Mouse (Mus musculus): ENCODE data around the gene Nos3. TPM values are rescaled to one million over a fixed set of nuclear protein-coding genes. Genes with fewer than 3 reads are reported as not detected.
A peak's percentile ranks its signal among the peaks of the same experiment; 100 is the strongest.

Gene Nos3
- polyA plus RNA-seq, 1 experiment from 2014 or later: 12.8 TPM

DNA sequence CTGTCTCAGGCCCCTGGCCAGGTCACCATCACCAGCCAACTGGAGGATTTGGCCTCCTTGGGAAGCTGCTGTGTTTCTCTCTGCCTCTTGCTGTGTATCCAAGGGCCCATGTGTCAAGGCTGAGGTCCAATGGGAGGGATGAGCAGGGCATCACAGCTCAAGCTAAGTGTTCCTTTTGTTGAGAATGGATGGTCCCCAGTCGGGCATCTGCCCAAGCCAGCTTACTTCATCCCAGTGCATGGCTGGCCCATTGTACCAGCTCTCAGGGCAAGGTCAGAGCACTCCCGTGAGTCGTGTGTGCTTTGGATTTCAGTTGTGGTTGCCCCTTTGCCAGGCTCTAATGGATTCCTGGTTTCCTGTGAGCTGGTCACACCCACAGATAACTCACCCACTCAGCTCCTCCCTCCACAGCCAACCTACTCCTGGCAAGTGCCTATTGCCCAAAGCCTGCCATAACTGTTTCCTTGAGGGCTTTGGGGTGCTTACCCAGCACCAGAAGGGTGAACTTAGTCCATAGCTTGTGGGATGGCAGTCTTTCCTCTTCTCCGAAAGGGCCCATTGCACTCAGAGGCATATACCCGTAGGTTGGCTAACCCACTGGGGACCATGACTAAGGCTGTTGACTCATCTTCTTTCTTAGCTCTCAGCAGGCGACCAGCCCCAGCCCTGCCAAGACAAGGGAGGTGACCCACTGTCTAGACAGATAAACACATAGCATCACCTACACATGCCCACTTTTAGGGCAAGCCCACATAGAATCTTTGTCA, 40.2 kb downstream of the Nos3 start:
- Histone ChIP-seq H3K9me3 (replicated peaks; ENCODE audit: low read length) (no peaks in the 10 kb centered on the region), H3K27me3 (ENCODE audit: insufficient read depth, low read length) (no peaks in the 10 kb centered on the region), H3K9ac (ENCODE audit: low read depth, low read length) (no peak overlapping the region), H3K4me1 (replicated peaks; ENCODE audit: insufficient read depth, low read length) (no peaks in the 10 kb centered on the region), H3K27ac (no peak overlapping the region), H3K4me2 (ENCODE audit: low read length) (no peak overlapping the region), H3K4me3 (replicated peaks; ENCODE audit: low read depth, low read length) (no peak overlapping the region), H3K36me3 (ENCODE audit: insufficient read depth, low read length) (peaks cover 38% of the 10 kb centered on the region)
- DNase-seq (ENCODE audit: low spot score) (no peak), ATAC-seq (replicated peaks; ENCODE audit: low FRiP score, low read depth) (no peak)
- no peak for TF ChIP-seq CTCF (IDR thresholded peaks at IDR 0.05; ENCODE audit: low read depth)
- WGBS: 79% methylated on average over 6 of the region's 6 CpGs

DNA sequence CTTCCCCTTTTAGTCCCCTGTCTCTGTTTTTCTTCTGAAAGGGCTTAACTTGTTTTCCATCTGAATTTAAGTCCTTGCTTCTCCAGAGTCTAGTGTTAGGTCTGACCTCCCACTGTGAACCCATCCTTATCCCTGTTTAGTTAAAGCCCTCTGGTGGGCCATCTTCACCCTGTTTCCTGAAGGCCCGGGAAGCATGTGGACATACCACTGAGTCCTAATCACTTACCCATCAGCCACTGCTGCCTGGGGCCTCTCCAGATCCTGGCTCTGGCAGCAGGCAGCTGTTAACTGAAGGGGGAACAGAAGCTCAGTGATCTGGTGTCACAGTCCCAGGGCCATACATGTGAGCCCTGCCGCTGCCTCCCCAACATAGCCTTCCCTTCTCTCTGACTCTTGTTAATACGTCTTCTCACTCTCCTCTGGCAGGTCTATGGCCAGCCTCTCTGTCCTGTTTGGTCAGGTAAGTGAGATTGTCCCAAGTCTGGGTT, 40.8 kb downstream of the Nos3 start:
- ATAC-seq (replicated peaks; ENCODE audit: low FRiP score, low read depth): no peak
- no peak overlapping the region for H3K9ac ChIP-seq (ENCODE audit: low read depth, low read length)
- H3K4me3 ChIP-seq (replicated peaks; ENCODE audit: low read depth, low read length): no peak overlapping the region
- no peak for DNase-seq (ENCODE audit: low spot score)
- peaks cover 35% of the 10 kb centered on the region for H3K36me3 ChIP-seq (ENCODE audit: insufficient read depth, low read length)
- no peaks in the 10 kb centered on the region for H3K9me3 ChIP-seq (replicated peaks; ENCODE audit: low read length)
- H3K4me2 ChIP-seq (ENCODE audit: low read length): no peak overlapping the region
- no peak overlapping the region for H3K27ac ChIP-seq
- no peak for TF ChIP-seq CTCF (IDR thresholded peaks at IDR 0.05; ENCODE audit: low read depth)
- no peaks in the 10 kb centered on the region for H3K4me1 ChIP-seq (replicated peaks; ENCODE audit: insufficient read depth, low read length)
- WGBS: 58% methylated on average over 3 of the region's 3 CpGs
- H3K27me3 ChIP-seq (ENCODE audit: insufficient read depth, low read length): no peaks in the 10 kb centered on the region

DNA sequence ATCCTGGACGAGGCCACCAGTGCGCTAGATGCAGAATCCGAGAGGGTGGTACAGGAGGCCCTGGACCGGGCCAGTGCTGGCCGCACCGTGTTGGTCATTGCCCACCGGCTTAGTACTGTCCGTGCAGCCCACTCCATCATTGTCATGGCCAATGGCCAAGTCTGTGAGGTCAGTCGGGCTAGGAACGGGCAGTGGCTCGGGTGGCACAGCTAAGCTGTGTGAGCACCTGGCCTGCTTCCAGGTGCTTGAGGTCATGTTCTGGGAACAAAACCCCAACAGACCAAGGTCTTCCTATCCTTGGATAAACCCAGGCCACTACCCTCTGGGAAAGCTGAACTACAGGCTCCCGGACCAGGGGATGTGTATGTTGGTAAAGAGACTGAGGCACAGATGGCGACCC, 44.0 kb downstream of the Nos3 start:
- Histone ChIP-seq H3K4me2 (ENCODE audit: low read length) (no peak overlapping the region), H3K27ac (no peak overlapping the region), H3K27me3 (ENCODE audit: insufficient read depth, low read length) (no peaks in the 10 kb centered on the region), H3K9ac (ENCODE audit: low read depth, low read length) (no peak overlapping the region), H3K9me3 (replicated peaks; ENCODE audit: low read length) (no peaks in the 10 kb centered on the region), H3K36me3 (ENCODE audit: insufficient read depth, low read length) (peaks cover 24% of the 10 kb centered on the region; the same call in 1 of the 2 replicates), H3K4me3 (replicated peaks; ENCODE audit: low read depth, low read length) (no peak overlapping the region), H3K4me1 (replicated peaks; ENCODE audit: insufficient read depth, low read length) (peaks cover 6% of the 10 kb centered on the region)
- DNase-seq (ENCODE audit: low spot score) (no peak), ATAC-seq (replicated peaks; ENCODE audit: low FRiP score, low read depth) (no peak)
- 86% methylated on average over 13 of the region's 13 CpGs for whole genome bisulfite sequencing
- TF ChIP-seq CTCF (IDR thresholded peaks at IDR 0.05; ENCODE audit: low read depth): no peak

DNA sequence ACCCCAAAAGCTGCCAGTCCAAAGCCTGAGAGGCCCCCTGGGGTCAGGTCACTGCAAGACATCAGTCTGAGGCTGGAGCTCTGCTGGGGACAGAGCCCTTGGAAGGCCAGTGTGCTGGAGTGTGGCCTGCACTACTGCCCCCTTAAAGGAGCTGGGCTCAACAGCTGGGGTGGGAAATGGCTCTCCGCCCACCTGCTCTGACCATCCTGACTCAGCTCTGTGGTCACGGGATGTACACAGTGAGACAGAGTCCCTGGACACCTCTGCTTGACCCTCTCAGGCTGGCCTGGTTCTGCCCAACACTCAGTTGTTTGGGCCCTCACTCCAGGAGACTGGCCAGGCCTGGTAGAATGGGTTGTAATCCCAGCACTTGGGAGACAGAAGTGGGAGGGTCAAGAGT, 44.9 kb downstream of the Nos3 start:
- ATAC-seq (replicated peaks; ENCODE audit: low FRiP score, low read depth) (no peak), DNase-seq (ENCODE audit: low spot score) (no peak)
- H3K36me3 ChIP-seq (ENCODE audit: insufficient read depth, low read length): 0 out of 2 replicates have a peak, but pooled peaks cover 22% of the 10 kb centered on the region
- no peak overlapping the region for H3K4me2 ChIP-seq (ENCODE audit: low read length)
- no peaks in the 10 kb centered on the region for H3K9me3 ChIP-seq (replicated peaks; ENCODE audit: low read length)
- H3K9ac ChIP-seq (ENCODE audit: low read depth, low read length): no peak overlapping the region
- H3K4me1 ChIP-seq (replicated peaks; ENCODE audit: insufficient read depth, low read length): peaks cover 11% of the 10 kb centered on the region
- no peak for TF ChIP-seq CTCF (IDR thresholded peaks at IDR 0.05; ENCODE audit: low read depth)
- 72% methylated on average over 2 of the region's 2 CpGs for WGBS
- no peaks in the 10 kb centered on the region for H3K27me3 ChIP-seq (ENCODE audit: insufficient read depth, low read length)
- no peak overlapping the region for H3K27ac ChIP-seq
- no peak overlapping the region for H3K4me3 ChIP-seq (replicated peaks; ENCODE audit: low read depth, low read length)

DNA sequence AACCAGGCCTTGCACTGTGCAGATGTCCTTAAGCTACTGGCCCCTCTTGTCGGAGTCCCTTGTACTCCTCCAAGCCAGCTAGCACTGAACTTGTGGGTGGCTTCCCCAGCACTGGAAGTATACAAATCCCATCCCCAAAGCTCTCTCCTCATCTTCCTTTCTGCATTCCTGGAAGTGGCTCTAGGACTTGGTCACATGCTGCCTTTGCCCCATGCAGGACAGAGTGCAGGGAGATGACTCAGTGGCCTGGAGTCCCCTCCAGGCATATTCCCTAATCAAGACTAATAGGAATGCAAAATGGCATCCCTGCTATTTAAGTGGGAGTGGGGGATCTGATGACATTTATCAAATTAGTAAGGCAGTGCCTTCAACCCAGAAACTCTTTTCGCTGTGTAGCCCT, 47.5 kb downstream of the Nos3 start:
- no peak overlapping the region for H3K4me2 ChIP-seq (ENCODE audit: low read length)
- no peaks in the 10 kb centered on the region for H3K27me3 ChIP-seq (ENCODE audit: insufficient read depth, low read length)
- ATAC-seq (replicated peaks; ENCODE audit: low FRiP score, low read depth): no peak
- peaks cover 11% of the 10 kb centered on the region for H3K4me1 ChIP-seq (replicated peaks; ENCODE audit: insufficient read depth, low read length)
- H3K9me3 ChIP-seq (replicated peaks; ENCODE audit: low read length): no peaks in the 10 kb centered on the region
- no peak overlapping the region for H3K4me3 ChIP-seq (replicated peaks; ENCODE audit: low read depth, low read length)
- no peak for DNase-seq (ENCODE audit: low spot score)
- TF ChIP-seq CTCF (IDR thresholded peaks at IDR 0.05; ENCODE audit: low read depth): no peak
- 85% methylated on average over 2 of the region's 2 CpGs for WGBS
- H3K36me3 ChIP-seq (ENCODE audit: insufficient read depth, low read length): 0 out of 2 replicates have a peak, but pooled peaks cover 8% of the 10 kb centered on the region
- no peak overlapping the region for H3K9ac ChIP-seq (ENCODE audit: low read depth, low read length)
- no peak overlapping the region for H3K27ac ChIP-seq

DNA sequence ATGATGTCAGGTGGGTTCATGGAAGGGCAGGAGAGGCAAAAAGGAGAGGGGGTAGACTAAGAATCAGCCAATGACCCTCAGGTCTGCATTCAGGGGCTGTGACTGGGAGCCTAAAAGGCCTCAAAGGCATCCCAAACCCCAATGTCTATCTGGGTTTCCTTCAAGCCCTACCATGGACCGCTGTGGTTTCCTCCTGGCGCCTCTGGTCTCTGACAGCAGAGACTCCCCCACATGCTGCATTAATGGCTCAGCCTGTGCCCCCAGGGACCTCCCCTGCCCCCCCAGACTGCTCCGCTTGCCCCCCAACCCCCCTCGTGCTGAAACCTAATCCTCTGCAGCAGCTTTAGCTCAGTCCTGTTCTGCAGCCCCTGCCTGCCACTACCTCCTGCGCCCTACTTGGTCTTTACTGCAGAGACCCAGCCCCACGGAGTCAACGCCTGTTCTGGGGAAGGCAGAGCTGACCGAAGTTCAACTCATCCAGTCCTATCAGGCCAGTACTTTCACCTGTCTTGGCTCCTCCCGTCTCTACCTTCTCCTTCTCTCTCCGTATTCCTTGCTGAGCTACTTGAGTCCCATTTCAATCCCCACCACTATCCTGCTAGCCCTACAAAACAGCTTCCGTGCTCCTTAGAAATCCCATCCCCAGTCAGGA, 48.6 kb downstream of the Nos3 start, which contains the start of gene Asic3:
Asic3 (plus strand) TSS at position 351 of the 652 bp plus-strand sequence.
- no peak; the same call in 1 of the 2 replicates for ATAC-seq (replicated peaks; ENCODE audit: low FRiP score, low read depth)
- TF ChIP-seq CTCF (IDR thresholded peaks at IDR 0.05; ENCODE audit: low read depth): no peak
- 18% methylated on average over 11 of the region's 11 CpGs for WGBS
- DNase-seq (ENCODE audit: low spot score): peak; percentile 29
- Histone ChIP-seq H3K9ac (ENCODE audit: low read depth, low read length) (no peak within 1 kb of the TSS), H3K36me3 (ENCODE audit: insufficient read depth, low read length) (0 out of 2 replicates have a peak, but pooled peaks cover 6% of the 10 kb centered on the region), H3K27me3 (ENCODE audit: insufficient read depth, low read length) (no peaks in the 10 kb centered on the region), H3K4me3 (replicated peaks; ENCODE audit: low read depth, low read length) (no peak within 1 kb of the TSS), H3K4me1 (replicated peaks; ENCODE audit: insufficient read depth, low read length) (peaks cover 11% of the 10 kb centered on the region), H3K27ac (no peak within 1 kb of the TSS), H3K4me2 (ENCODE audit: low read length) (no peak within 1 kb of the TSS), H3K9me3 (replicated peaks; ENCODE audit: low read length) (no peaks in the 10 kb centered on the region)

Measured in kidney, postnatal 0 days (tissue).